Mouse (Mus musculus) midbrain, embryonic 14.5 days (tissue): Measurements from ENCODE around the gene Sgce. TPM values are rescaled to one million over a fixed set of nuclear protein-coding genes. Genes with fewer than 3 reads are reported as not detected.
A peak's percentile ranks its signal among the peaks of the same experiment; 100 is the strongest.
"Not testable (repeated sequence)": the region's sequence is repeated elsewhere in the genome, so short reads cannot be mapped to it uniquely, and the experiment has no call there.

Experiments
- ATAC-seq: fragments of 200-750 bp; cut with Nextera tagmentation; 2 replicates; pipeline ENCODE4 v1.8.0; 2017; ENCODE audit warnings: moderate number of reproducible peaks, moderate library complexity; ENCODE audit not compliant: low FRiP score, low TSS enrichment
- DNase-seq: peaks from one replicate; pipeline ENCODE4 v3.0.0-alpha.2; 2015
- H3K27ac ChIP-seq: fragments of 300-500 bp; sonication (generic); replicated peaks from 2 replicates; pipeline ENCODE4 v1.5.1; 2014; ENCODE audit warnings: mild to moderate bottlenecking, low read depth, low read length, moderate library complexity
- H3K27me3 ChIP-seq: fragments of 300-500 bp; sonication (generic); 2 replicates; pipeline ENCODE4 v1.6.1; 2014; ENCODE audit warnings: low read length, control low read depth, mixed read lengths; ENCODE audit not compliant: control insufficient read depth, insufficient read depth
- H3K36me3 ChIP-seq: fragments of 300-500 bp; sonication (generic); 2 replicates; pipeline ENCODE4 v1.6.1; 2014; ENCODE audit warnings: low read length, control low read depth; ENCODE audit not compliant: control insufficient read depth, insufficient read depth
- H3K4me1 ChIP-seq: fragments of 300-500 bp; sonication (generic); 2 replicates; pipeline ENCODE4 v1.6.1; 2014; ENCODE audit warnings: mild to moderate bottlenecking, antibody characterized with exemption, low read length, control low read depth; ENCODE audit not compliant: control insufficient read depth, insufficient read depth
- H3K4me2 ChIP-seq: fragments of 300-500 bp; sonication (generic); 2 replicates; pipeline ENCODE4 v1.6.1; 2014; ENCODE audit warnings: mild to moderate bottlenecking, low read length, moderate library complexity
- H3K4me3 ChIP-seq: fragments of 300-500 bp; sonication (generic); replicated peaks from 2 replicates; pipeline ENCODE4 v1.5.1; 2014; ENCODE audit warnings: low read depth, low read length
- H3K9ac ChIP-seq: fragments of 300-500 bp; sonication (generic); replicated peaks from 2 replicates; pipeline ENCODE4 v1.6.1; 2014; ENCODE audit warnings: mild to moderate bottlenecking, low read length, moderate library complexity
- H3K9me3 ChIP-seq: fragments of 300-500 bp; sonication (generic); 2 replicates; pipeline ENCODE4 v1.6.1; 2016; ENCODE audit warnings: low read length, control low read depth, mixed read lengths; ENCODE audit not compliant: control insufficient read depth
- WGBS: fragments of 180-500 bp; shearing (Covaris S2); extraction: QIAGEN DNeasy Blood & Tissue Kit; methylation state at CpG from one replicate; pipeline ENCODE4 v1.1.7; 2014; 5-methylcytosine and 5-hydroxymethylcytosine counted together
- polyA plus RNA-seq: library from polyadenylated mRNA; unstranded; fragments of >200 nt; fragmentation: Nextera tagmentation; extraction: Ambion mirVana; gene quantifications from 2 replicates; pipeline ENCODE4 v1.2.1, GENCODE M21; 2014

Gene Sgce
- 47.3 and 51.0 TPM in 2 replicates for polyA plus RNA-seq

- peak within 1 kb of the TSS; percentile 81 for H3K9ac ChIP-seq
- peaks cover 19% of the 10 kb centered on the region for H3K9me3 ChIP-seq
- ATAC-seq (peak; percentile 72), DNase-seq (peak; percentile 89)
- H3K4me1 ChIP-seq, result 0 out of 2 replicates have a peak, but pooled peaks cover 3% of the 10 kb centered on the region
- no peaks in the 10 kb centered on the region for H3K27me3 ChIP-seq
- peak within 1 kb of the TSS; percentile 53 for H3K4me3 ChIP-seq
- H3K27ac ChIP-seq, result peak within 1 kb of the TSS; percentile 88
- H3K4me2 ChIP-seq, result peak within 1 kb of the TSS; percentile 65
- 46% methylated on average over 38 of the region's 38 CpGs for WGBS
- no peaks in the 10 kb centered on the region for H3K36me3 ChIP-seq
Observed at GRCm38 (mm10) chr6:4746696-4747439, at the start of gene Sgce, which contains the start of gene Peg10. Gene Sgce, minus strand, starts transcription at chr6:4747207. Gene Peg10, plus strand, starts transcription at chr6:4747306.

DNA sequence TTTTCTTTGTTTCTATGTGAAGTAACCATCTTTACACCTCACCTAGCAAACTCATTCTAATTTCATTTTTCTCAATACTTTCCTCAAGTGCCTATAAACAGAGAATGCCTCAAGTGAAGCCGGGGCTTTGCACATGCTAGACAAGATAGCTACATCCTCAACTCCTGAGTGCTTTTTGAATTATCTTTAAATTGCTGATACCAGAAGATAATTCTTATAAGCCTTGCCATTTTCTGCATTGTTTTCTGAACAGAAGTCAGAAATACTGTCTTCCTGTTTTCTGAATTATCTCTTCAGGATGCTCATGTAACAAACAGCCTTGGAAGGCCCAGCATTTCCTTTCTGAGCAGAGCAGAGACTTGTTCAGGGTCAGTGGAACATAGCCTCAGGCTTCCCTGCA is 49.3 kb upstream of the Sgce start:
- DNase-seq (no peak), ATAC-seq (no peak)
- no peaks in the 10 kb centered on the region for H3K4me1 ChIP-seq
- no peaks in the 10 kb centered on the region for H3K9me3 ChIP-seq
- H3K27ac ChIP-seq, result no peak overlapping the region
- H3K4me3 ChIP-seq, result no peak overlapping the region
- no peak overlapping the region for H3K4me2 ChIP-seq
- no peaks in the 10 kb centered on the region for H3K27me3 ChIP-seq
- H3K9ac ChIP-seq, result no peak overlapping the region
- no peaks in the 10 kb centered on the region for H3K36me3 ChIP-seq
- WGBS, result 93% methylated on average over 1 of the region's 1 CpGs

DNA sequence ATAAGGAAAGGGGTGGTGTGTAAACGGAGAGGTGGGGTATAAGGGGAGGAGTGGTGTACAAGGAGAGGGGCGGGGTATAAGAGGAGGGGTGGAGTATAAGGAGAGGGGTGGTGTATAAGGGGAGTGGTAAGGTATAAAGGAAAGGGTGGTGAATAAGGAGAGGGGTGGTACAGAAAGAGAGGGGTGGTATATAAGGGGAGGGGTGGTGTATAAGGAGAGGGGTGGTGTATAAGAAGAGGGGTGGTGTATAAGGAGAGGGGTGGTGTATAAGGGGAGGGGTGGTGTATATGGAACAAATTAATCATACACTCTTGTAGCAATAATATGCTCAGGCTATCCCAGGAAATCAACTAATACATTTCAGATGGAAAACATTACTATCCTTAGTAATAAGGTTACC is 15.2 kb upstream of the Sgce start:
- Histone ChIP-seq H3K4me3 (no peak overlapping the region), H3K9me3 (no peaks in the 10 kb centered on the region), H3K27ac (no peak overlapping the region), H3K4me2 (no peak overlapping the region), H3K9ac (no peak overlapping the region), H3K36me3 (no peaks in the 10 kb centered on the region), H3K4me1 (no peaks in the 10 kb centered on the region), H3K27me3 (no peaks in the 10 kb centered on the region)
- 32% methylated on average over 2 of the region's 2 CpGs for WGBS
- peak; percentile 97 for ATAC-seq
- DNase-seq, result no peak

- not testable (repeated sequence) for H3K9me3 ChIP-seq, H3K27me3 ChIP-seq, H3K4me1 ChIP-seq, H3K27ac ChIP-seq, H3K4me2 ChIP-seq, H3K36me3 ChIP-seq, H3K9ac ChIP-seq, DNase-seq, H3K4me3 ChIP-seq
- ATAC-seq, result peak; percentile 25; the same call in 1 of the 2 replicates
- 51% methylated on average over 3 of the region's 3 CpGs for WGBS
Observed at GRCm38 (mm10) chr6:4761415-4762142, 14.6 kb upstream of the Sgce start.

GRCm38 (mm10) chr6:4754886-4755285 is 7.9 kb upstream of the Sgce start:
- Histone ChIP-seq H3K4me2 (no peak overlapping the region), H3K4me1 (no peaks in the 10 kb centered on the region), H3K9me3 (peaks cover 4% of the 10 kb centered on the region; the same call in 1 of the 2 replicates), H3K27ac (no peak overlapping the region), H3K4me3 (no peak overlapping the region), H3K36me3 (no peaks in the 10 kb centered on the region), H3K27me3 (no peaks in the 10 kb centered on the region), H3K9ac (no peak overlapping the region)
- 94% methylated on average over 16 of the region's 16 CpGs for WGBS
- no peak for ATAC-seq
- no peak for DNase-seq

DNA sequence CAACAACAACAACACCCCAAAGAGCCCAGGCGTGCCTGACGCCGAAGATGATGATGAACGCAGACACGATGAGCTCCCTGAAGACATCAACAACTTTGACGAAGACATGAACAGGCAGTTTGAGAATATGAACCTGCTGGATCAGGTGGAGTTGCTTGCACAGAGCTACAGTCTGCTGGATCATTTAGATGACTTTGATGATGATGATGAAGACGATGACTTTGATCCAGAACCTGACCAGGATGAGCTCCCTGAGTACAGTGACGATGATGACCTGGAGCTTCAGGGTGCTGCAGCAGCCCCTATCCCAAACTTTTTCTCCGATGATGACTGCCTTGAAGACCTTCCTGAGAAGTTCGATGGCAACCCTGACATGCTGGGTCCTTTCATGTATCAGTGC is 7.3 kb upstream of the Sgce start:
- Histone ChIP-seq H3K27ac (no peak overlapping the region), H3K36me3 (no peaks in the 10 kb centered on the region), H3K9me3 (peaks cover 4% of the 10 kb centered on the region; the same call in 1 of the 2 replicates), H3K27me3 (no peaks in the 10 kb centered on the region), H3K4me1 (no peaks in the 10 kb centered on the region), H3K4me3 (no peak overlapping the region), H3K9ac (no peak overlapping the region), H3K4me2 (no peak overlapping the region)
- 95% methylated on average over 10 of the region's 10 CpGs for WGBS
- ATAC-seq, result no peak
- DNase-seq, result no peak

- H3K36me3 ChIP-seq, result no peaks in the 10 kb centered on the region
- H3K9me3 ChIP-seq, result peaks cover 23% of the 10 kb centered on the region
- no peak overlapping the region for H3K27ac ChIP-seq
- no peaks in the 10 kb centered on the region for H3K27me3 ChIP-seq
- 90% methylated on average over 4 of the region's 4 CpGs for WGBS
- H3K4me1 ChIP-seq, result no peaks in the 10 kb centered on the region
- H3K4me2 ChIP-seq, result no peak overlapping the region
- no peak overlapping the region for H3K4me3 ChIP-seq
- DNase-seq, result no peak
- no peak for ATAC-seq
- H3K9ac ChIP-seq, result no peak overlapping the region
Observed at GRCm38 (mm10) chr6:4751355-4751754, 4.3 kb upstream of the Sgce start.

DNA sequence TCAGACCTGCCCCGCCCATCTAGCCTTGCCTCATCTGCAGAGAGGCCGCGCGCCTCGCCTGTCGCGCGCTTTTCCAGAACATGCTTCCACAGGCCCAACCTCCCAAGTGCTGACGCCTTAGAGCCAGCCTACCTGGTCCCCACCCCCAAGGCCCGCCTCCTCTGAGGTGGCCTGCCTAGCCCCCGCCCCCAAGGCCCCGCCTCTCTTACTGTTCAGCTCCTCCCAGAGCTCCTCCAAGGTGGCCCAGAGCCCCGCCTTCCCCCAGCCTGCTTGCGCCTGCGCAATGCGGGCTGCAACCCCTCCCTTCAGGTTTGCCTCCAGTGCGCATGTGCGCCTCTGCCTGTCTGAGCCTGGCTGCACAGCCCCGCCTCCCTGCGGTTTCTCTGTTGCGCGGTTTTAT is 2.1 kb upstream of the Sgce start:
- H3K27ac ChIP-seq, result no peak overlapping the region
- no peaks in the 10 kb centered on the region for H3K36me3 ChIP-seq
- H3K4me1 ChIP-seq, result no peaks in the 10 kb centered on the region
- H3K4me3 ChIP-seq, result peak overlapping the region; percentile 53
- H3K9me3 ChIP-seq, result peaks cover 19% of the 10 kb centered on the region
- DNase-seq, result peak; percentile 95
- H3K9ac ChIP-seq, result no peak overlapping the region
- peak overlapping the region; percentile 65 for H3K4me2 ChIP-seq
- H3K27me3 ChIP-seq, result no peaks in the 10 kb centered on the region
- 62% methylated on average over 22 of the region's 22 CpGs for WGBS
- peak; percentile 92 for ATAC-seq
